Comparison of ENCODE assay signal across 8 mouse cellular contexts in genomic region chr5:147077305-147078034, GRCm38 (mm10). TPM values are rescaled to one million over a fixed set of nuclear protein-coding genes. Genes with fewer than 3 reads are reported as not detected.
DNase-seq lines count a peak whose midpoint lies in the region; ATAC-seq lines count a peak whose summit lies in the region.

No protein-coding gene starts in this region.

- DNase-seq in adrenal gland, adult 18-20 months (ENCODE audit: low spot score in 2 of 2) = peak; percentile 95 to 96
- DNase-seq in embryo, embryonic 11 days = peak; percentile 90
- DNase-seq in gastrocnemius, postnatal 25 days = peak; percentile 91
- peak; percentile 96 for DNase-seq in intestine, embryonic 14.5 days (ENCODE audit: low spot score)
- DNase-seq in left cerebral cortex, postnatal 10 days (ENCODE audit: extremely low spot score in 1 of 2, low spot score in 2 of 2) = peak; percentile 78 to 92
- peak; percentile 93 for DNase-seq in right cerebral cortex, postnatal 10 days (ENCODE audit: low spot score in 2 of 2)
- peak; percentile 95 for DNase-seq in urinary bladder, postnatal 14 days (ENCODE audit: low spot score)

- peaks cover 21% of the 10 kb centered on the region for H3K36me3 ChIP-seq in intestine, embryonic 14.5 days (ENCODE audit: control insufficient read depth, insufficient read depth, low read length)

- ATAC-seq in intestine, embryonic 14.5 days (replicated peaks; ENCODE audit: low FRiP score, low TSS enrichment, low read depth) = peak; percentile 73
- peak; percentile 71 for ATAC-seq in megakaryocyte progenitor cell, adult 5-6 weeks (replicated peaks; ENCODE audit: poor library complexity)

- no peaks in the 10 kb centered on the region for H3K27me3 ChIP-seq in intestine, embryonic 14.5 days (replicated peaks; ENCODE audit: control insufficient read depth, insufficient read depth, low read length)

- peak overlapping the region; percentile 87 for H3K4me3 ChIP-seq in intestine, embryonic 14.5 days (ENCODE audit: low read depth, low read length)

- WGBS in intestine, embryonic 14.5 days = under 1% methylated on average over 53 of the region's 57 CpGs

- no peaks in the 10 kb centered on the region for H3K9me3 ChIP-seq in intestine, embryonic 14.5 days (ENCODE audit: control insufficient read depth, low read length)

- peak overlapping the region; percentile 90 for H3K27ac ChIP-seq in intestine, embryonic 14.5 days (ENCODE audit: low read depth)

- H3K4me2 ChIP-seq in intestine, embryonic 14.5 days (ENCODE audit: low read length) = peak overlapping the region; percentile 92

- intact Hi-C loops in left cerebral cortex, postnatal 10 days (cut with DNase I) = loop anchor here (5.0 kb wide), 1 partner anchor 95 kb away; no protein-coding TSS in a partner anchor

- peak overlapping the region; percentile 79 for H3K9ac ChIP-seq in intestine, embryonic 14.5 days (ENCODE audit: low read length)

- peaks cover 16% of the 10 kb centered on the region for H3K4me1 ChIP-seq in intestine, embryonic 14.5 days (replicated peaks; ENCODE audit: control insufficient read depth, insufficient read depth, low read length)

RNA-seq across cellular contexts. Expression of gene Polr1d, which starts 0.6 kb away (rescaled TPM):
- total RNA-seq in adrenal gland, adult 18-20 months (2021) = 100 to 1,000 TPM; 128 to 132 TPM
- 10 to 100 TPM; 85.3 to 87.5 TPM for total RNA-seq in gastrocnemius, postnatal 25 days (2021)
- polyA plus RNA-seq in intestine, embryonic 14.5 days (2014; fragmentation: Nextera tagmentation; extraction: Ambion mirVana) = 157 and 163 TPM in 2 replicates
- 10 to 100 TPM; 82.2 to 88.3 TPM for total RNA-seq in left cerebral cortex, postnatal 10 days (2021)
- 160 and 162 TPM in 2 replicates for total RNA-seq in megakaryocyte progenitor cell, adult 5-6 weeks (2015)
- total RNA-seq in megakaryocyte progenitor cell, adult 5-6 weeks (2017) = 131 and 134 TPM in 2 replicates

RNA-seq across cellular contexts. Expression of gene Lnx2, which starts 1.1 kb away (rescaled TPM):
- total RNA-seq in adrenal gland, adult 18-20 months (2021) = 10 to 100 TPM; 10.2 to 11.5 TPM
- total RNA-seq in gastrocnemius, postnatal 25 days (2021) = 1 to 10 TPM; 2.0 to 2.3 TPM
- polyA plus RNA-seq in intestine, embryonic 14.5 days (2014; fragmentation: Nextera tagmentation; extraction: Ambion mirVana) = 17.9 and 18.7 TPM in 2 replicates
- total RNA-seq in left cerebral cortex, postnatal 10 days (2021) = 1 to 10 TPM; 5.6 to 6.2 TPM
- 11.9 and 12.0 TPM in 2 replicates for total RNA-seq in megakaryocyte progenitor cell, adult 5-6 weeks (2015)
- total RNA-seq in megakaryocyte progenitor cell, adult 5-6 weeks (2017) = 5.1 and 5.2 TPM in 2 replicates

Comparison
In these comparisons a context has a peak if more than half of its experiments do, and no peak if none do; other contexts are left out.
1. Peak in every context shown above with its lines: DNase-seq, ATAC-seq, H3K4me3 ChIP-seq and H3K27ac ChIP-seq.